ENCODE assay signal across 7 mouse cellular contexts in genomic region chr19:5689088-5689428, GRCm38 (mm10). TPM values are rescaled to one million over a fixed set of nuclear protein-coding genes. Genes with fewer than 3 reads are reported as not detected.
DNase-seq lines count a peak whose midpoint lies in the region; ATAC-seq lines count a peak whose summit lies in the region.

No protein-coding gene starts in this region.

- no peaks in the 10 kb centered on the region for H3K27me3 ChIP-seq in lung, embryonic 16.5 days (ENCODE audit: control insufficient read depth, insufficient read depth, low read depth, low read length)
- no peaks in the 10 kb centered on the region for H3K27me3 ChIP-seq in forebrain, embryonic 10.5 days (ENCODE audit: poor library complexity, severe bottlenecking)
- H3K27me3 ChIP-seq in limb, embryonic 12.5 days = no peaks in the 10 kb centered on the region
- H3K27me3 ChIP-seq in stomach, embryonic 14.5 days (ENCODE audit: control insufficient read depth, insufficient read depth, low read length) = no peaks in the 10 kb centered on the region

- H3K36me3 ChIP-seq in lung, embryonic 16.5 days (ENCODE audit: control insufficient read depth, insufficient read depth, low read length) = peaks cover 23% of the 10 kb centered on the region
- H3K36me3 ChIP-seq in forebrain, embryonic 10.5 days (replicated peaks) = peaks cover 72% of the 10 kb centered on the region
- peaks cover 66% of the 10 kb centered on the region for H3K36me3 ChIP-seq in limb, embryonic 12.5 days
- H3K36me3 ChIP-seq in stomach, embryonic 14.5 days (ENCODE audit: control insufficient read depth, insufficient read depth, low read length) = peaks cover 43% of the 10 kb centered on the region

- H3K4me3 ChIP-seq in lung, embryonic 16.5 days (ENCODE audit: low read length) = peak overlapping the region; percentile 87
- H3K4me3 ChIP-seq in forebrain, embryonic 10.5 days = peak overlapping the region; percentile 94
- H3K4me3 ChIP-seq in limb, embryonic 12.5 days (replicated peaks) = peak overlapping the region; percentile 93
- H3K4me3 ChIP-seq in stomach, embryonic 14.5 days (ENCODE audit: low read depth, low read length) = peak overlapping the region; percentile 97

- no peak for DNase-seq in lung, adult 18-20 months
- no peak for DNase-seq in forebrain, embryonic 10.5 days (ENCODE audit: extremely low spot score, low spot score)
- no peak for DNase-seq in gastrocnemius, postnatal 4 days (ENCODE audit: low spot score in 2 of 2)

- ATAC-seq in lung, embryonic 16.5 days (ENCODE audit: low read depth) = no peak
- ATAC-seq in limb, embryonic 12.5 days (ENCODE audit: insufficient number of reproducible peaks, insufficient read depth, low FRiP score, low TSS enrichment, low read depth) = no peak
- ATAC-seq in stomach, embryonic 14.5 days (ENCODE audit: insufficient number of reproducible peaks, insufficient read depth, low FRiP score, low read depth) = no peak
- ATAC-seq in megakaryocyte-erythroid progenitor cell, adult 5-6 weeks (replicated peaks; ENCODE audit: low FRiP score, low TSS enrichment, poor library complexity, severe bottlenecking) = no peak

- H3K27ac ChIP-seq in lung, embryonic 16.5 days (ENCODE audit: low read length) = peak overlapping the region; percentile 94
- peak overlapping the region; percentile 89 for H3K27ac ChIP-seq in forebrain, embryonic 10.5 days
- H3K27ac ChIP-seq in limb, embryonic 12.5 days = peak overlapping the region; percentile 90
- peak overlapping the region; percentile 94 for H3K27ac ChIP-seq in stomach, embryonic 14.5 days (ENCODE audit: low read length)

- peaks cover 29% of the 10 kb centered on the region for H3K4me1 ChIP-seq in lung, embryonic 16.5 days (replicated peaks; ENCODE audit: control insufficient read depth, insufficient read depth, low read length)
- peaks cover 55% of the 10 kb centered on the region for H3K4me1 ChIP-seq in forebrain, embryonic 10.5 days
- H3K4me1 ChIP-seq in limb, embryonic 12.5 days (replicated peaks) = peaks cover 43% of the 10 kb centered on the region
- peaks cover 36% of the 10 kb centered on the region for H3K4me1 ChIP-seq in stomach, embryonic 14.5 days (ENCODE audit: control insufficient read depth, insufficient read depth, low read length)

- H3K9ac ChIP-seq in lung, embryonic 16.5 days (ENCODE audit: low read length) = peak overlapping the region; percentile 90
- H3K9ac ChIP-seq in limb, embryonic 12.5 days (replicated peaks) = peak overlapping the region; percentile 94
- H3K9ac ChIP-seq in stomach, embryonic 14.5 days (replicated peaks; ENCODE audit: low read depth, low read length) = peak overlapping the region; percentile 92; the same call in 1 of the 2 replicates

- under 1% methylated on average over 7 of the region's 7 CpGs for WGBS in lung, embryonic 16.5 days
- under 1% methylated on average over 7 of the region's 7 CpGs for WGBS in forebrain, embryonic 10.5 days
- WGBS in limb, embryonic 12.5 days = 1% methylated on average over 7 of the region's 7 CpGs
- WGBS in stomach, embryonic 14.5 days = 1% methylated on average over 7 of the region's 7 CpGs

- H3K4me2 ChIP-seq in lung, embryonic 16.5 days (ENCODE audit: low read depth, low read length) = peak overlapping the region; percentile 86
- H3K4me2 ChIP-seq in limb, embryonic 12.5 days = peak overlapping the region; percentile 95
- peak overlapping the region; percentile 98 for H3K4me2 ChIP-seq in stomach, embryonic 14.5 days (replicated peaks; ENCODE audit: low read depth, low read length)

- no peaks in the 10 kb centered on the region for H3K9me3 ChIP-seq in lung, embryonic 16.5 days (ENCODE audit: control insufficient read depth, low read length)
- H3K9me3 ChIP-seq in forebrain, embryonic 10.5 days = no peaks in the 10 kb centered on the region
- no peaks in the 10 kb centered on the region for H3K9me3 ChIP-seq in limb, embryonic 12.5 days
- no peaks in the 10 kb centered on the region for H3K9me3 ChIP-seq in stomach, embryonic 14.5 days (ENCODE audit: control insufficient read depth, low read depth, low read length)

RNA-seq across cellular contexts. Expression of gene Pcnx3, which starts 0.3 kb away (rescaled TPM):
- polyA plus RNA-seq in lung, embryonic 16.5 days (2015; fragmentation: Nextera tagmentation; extraction: Ambion mirVana) = 18.3 and 20.8 TPM in 2 replicates
- 26.8 and 27.1 TPM in 2 replicates for polyA plus RNA-seq in forebrain, embryonic 10.5 days (2016; fragmentation: Nextera tagmentation; extraction: Ambion mirVana)
- polyA plus RNA-seq in limb, embryonic 12.5 days (2016; fragmentation: Nextera tagmentation; extraction: Ambion mirVana) = 35.9 and 38.3 TPM in 2 replicates
- 29.8 and 32.1 TPM in 2 replicates for polyA plus RNA-seq in stomach, embryonic 14.5 days (2014; fragmentation: Nextera tagmentation; extraction: Ambion mirVana)
- 10 to 100 TPM; 37.1 to 40.5 TPM for total RNA-seq in gastrocnemius, postnatal 4 days (2021)
- 55.8 and 72.0 TPM in 2 replicates for total RNA-seq in megakaryocyte-erythroid progenitor cell, adult 5-6 weeks (2014; fragmentation: Nextera tagmentation)
- total RNA-seq in megakaryocyte-erythroid progenitor cell, adult 5-6 weeks (2017) = 8.2 and 14.4 TPM in 2 replicates

RNA-seq across cellular contexts. Expression of gene Map3k11, which starts 0.5 kb away (rescaled TPM):
- 37.8 and 40.1 TPM in 2 replicates for polyA plus RNA-seq in lung, embryonic 16.5 days (2015; fragmentation: Nextera tagmentation; extraction: Ambion mirVana)
- 26.3 and 30.1 TPM in 2 replicates for polyA plus RNA-seq in forebrain, embryonic 10.5 days (2016; fragmentation: Nextera tagmentation; extraction: Ambion mirVana)
- 19.4 and 19.6 TPM in 2 replicates for polyA plus RNA-seq in limb, embryonic 12.5 days (2016; fragmentation: Nextera tagmentation; extraction: Ambion mirVana)
- 20.0 and 21.5 TPM in 2 replicates for polyA plus RNA-seq in stomach, embryonic 14.5 days (2014; fragmentation: Nextera tagmentation; extraction: Ambion mirVana)
- 10 to 100 TPM; 29.7 to 30.2 TPM for total RNA-seq in gastrocnemius, postnatal 4 days (2021)
- total RNA-seq in megakaryocyte-erythroid progenitor cell, adult 5-6 weeks (2014; fragmentation: Nextera tagmentation) = 17.8 and 18.3 TPM in 2 replicates
- 10.9 and 15.8 TPM in 2 replicates for total RNA-seq in megakaryocyte-erythroid progenitor cell, adult 5-6 weeks (2017)

RNA-seq across cellular contexts. Expression of gene Kcnk7, which starts 15.1 kb away (rescaled TPM):
- 0.36 and 0.50 TPM in 2 replicates for polyA plus RNA-seq in lung, embryonic 16.5 days (2015; fragmentation: Nextera tagmentation; extraction: Ambion mirVana)
- 0.19 TPM in 1 of 2 replicates, not detected in the other for polyA plus RNA-seq in forebrain, embryonic 10.5 days (2016; fragmentation: Nextera tagmentation; extraction: Ambion mirVana)
- polyA plus RNA-seq in limb, embryonic 12.5 days (2016; fragmentation: Nextera tagmentation; extraction: Ambion mirVana) = 0.40 TPM in 1 of 2 replicates, not detected in the other
- polyA plus RNA-seq in stomach, embryonic 14.5 days (2014; fragmentation: Nextera tagmentation; extraction: Ambion mirVana) = 0.62 and 0.84 TPM in 2 replicates
- total RNA-seq in gastrocnemius, postnatal 4 days (2021) = not detected
- not detected in 2 replicates for total RNA-seq in megakaryocyte-erythroid progenitor cell, adult 5-6 weeks (2014; fragmentation: Nextera tagmentation)
- 0.19 TPM in 1 of 2 replicates, not detected in the other for total RNA-seq in megakaryocyte-erythroid progenitor cell, adult 5-6 weeks (2017)

RNA-seq across cellular contexts. Expression of gene Sipa1, which starts 25.6 kb away (rescaled TPM):
- 42.2 and 43.7 TPM in 2 replicates for polyA plus RNA-seq in lung, embryonic 16.5 days (2015; fragmentation: Nextera tagmentation; extraction: Ambion mirVana)
- polyA plus RNA-seq in forebrain, embryonic 10.5 days (2016; fragmentation: Nextera tagmentation; extraction: Ambion mirVana) = 20.9 and 21.1 TPM in 2 replicates
- 26.5 and 27.6 TPM in 2 replicates for polyA plus RNA-seq in limb, embryonic 12.5 days (2016; fragmentation: Nextera tagmentation; extraction: Ambion mirVana)
- 15.2 and 19.4 TPM in 2 replicates for polyA plus RNA-seq in stomach, embryonic 14.5 days (2014; fragmentation: Nextera tagmentation; extraction: Ambion mirVana)
- 10 to 100 TPM; 47.7 to 52.2 TPM for total RNA-seq in gastrocnemius, postnatal 4 days (2021)
- 44.7 and 51.2 TPM in 2 replicates for total RNA-seq in megakaryocyte-erythroid progenitor cell, adult 5-6 weeks (2014; fragmentation: Nextera tagmentation)
- 16.4 and 16.5 TPM in 2 replicates for total RNA-seq in megakaryocyte-erythroid progenitor cell, adult 5-6 weeks (2017)

RNA-seq across cellular contexts. Expression of gene Ehbp1l1, which starts 37.1 kb away (rescaled TPM):
- polyA plus RNA-seq in lung, embryonic 16.5 days (2015; fragmentation: Nextera tagmentation; extraction: Ambion mirVana) = 25.3 and 25.9 TPM in 2 replicates
- polyA plus RNA-seq in forebrain, embryonic 10.5 days (2016; fragmentation: Nextera tagmentation; extraction: Ambion mirVana) = 6.6 and 8.4 TPM in 2 replicates
- polyA plus RNA-seq in limb, embryonic 12.5 days (2016; fragmentation: Nextera tagmentation; extraction: Ambion mirVana) = 15.9 and 16.5 TPM in 2 replicates
- 36.7 and 37.4 TPM in 2 replicates for polyA plus RNA-seq in stomach, embryonic 14.5 days (2014; fragmentation: Nextera tagmentation; extraction: Ambion mirVana)
- total RNA-seq in gastrocnemius, postnatal 4 days (2021) = 100 to 1,000 TPM; 250 to 260 TPM
- total RNA-seq in megakaryocyte-erythroid progenitor cell, adult 5-6 weeks (2014; fragmentation: Nextera tagmentation) = 43.9 and 46.1 TPM in 2 replicates
- total RNA-seq in megakaryocyte-erythroid progenitor cell, adult 5-6 weeks (2017) = 42.4 and 43.6 TPM in 2 replicates
